Mouse (Mus musculus) brain, embryonic 14.5 days (tissue): ENCODE data around the gene Eif2ak4. TPM values are rescaled to one million over a fixed set of nuclear protein-coding genes. Genes with fewer than 3 reads are reported as not detected.

ENCODE experiments used
- DNase-seq: peaks from one replicate; pipeline ENCODE4 v3.0.0-alpha.2; 2011; ENCODE audit warnings: low read depth
- CTCF ChIP-seq: fragments of 200-500 bp; IDR thresholded peaks from 2 replicates; pipeline ENCODE4 v1.5.1; 2012; ENCODE audit warnings: inconsistent platforms, mild to moderate bottlenecking, moderate library complexity, borderline replicate concordance; ENCODE audit not compliant: insufficient read depth, insufficient read length; ENCODE audit errors: extremely low read depth
- POLR2A ChIP-seq: fragments of 200-500 bp; IDR thresholded peaks from 2 replicates; pipeline ENCODE4 v1.6.1; 2012; ENCODE audit warnings: mild to moderate bottlenecking, inconsistent platforms, borderline replicate concordance; ENCODE audit not compliant: poor library complexity, insufficient read depth, insufficient read length, severe bottlenecking; ENCODE audit errors: extremely low read depth
- polyA plus RNA-seq: library from polyadenylated mRNA; depleted of rRNA; stranded (reverse); fragments of >200 nt; gene quantifications from 2 replicates; pipeline ENCODE4 v1.2.3, GENCODE M21; 2012

Eif2ak4 gene
- polyA plus RNA-seq, 1 experiment, result 19.1 TPM

- TF ChIP-seq CTCF, result peak; percentile 45; the same call in 1 of the 2 replicates
- TF ChIP-seq POLR2A, result peak; percentile 53; the same call in 1 of the 2 replicates
- peak; percentile 92 for DNase-seq
These were observed 14.7 kb upstream of the Eif2ak4 start for GRCm38 (mm10) chr2:118373572-118374279.

- DNase-seq, result no peak
- TF ChIP-seq POLR2A, result no peak
- TF ChIP-seq CTCF, result no peak
These were observed 12.9 kb upstream of the Eif2ak4 start for GRCm38 (mm10) chr2:118375522-118375921.

DNA sequence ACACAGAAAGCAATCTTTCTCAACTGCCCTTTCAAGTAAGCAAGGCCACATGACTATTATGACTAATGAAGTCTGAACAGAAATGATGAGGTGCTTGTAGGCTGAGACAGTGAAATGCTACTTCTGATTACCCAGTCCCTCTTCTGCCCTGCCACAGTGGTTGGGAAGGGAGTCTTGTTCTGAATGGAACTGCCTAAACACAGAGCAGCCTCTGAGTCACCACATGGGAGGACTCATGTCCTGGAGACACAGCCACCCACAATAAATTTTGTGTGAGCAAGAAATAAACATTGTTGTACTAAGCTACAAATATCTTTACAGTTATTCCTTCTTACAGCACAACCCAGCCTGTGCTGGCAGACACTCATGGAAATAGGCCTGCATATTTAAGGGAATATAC, 12.5 kb upstream of the Eif2ak4 start:
- DNase-seq, result no peak
- TF ChIP-seq POLR2A (no peak), CTCF (no peak)

DNA sequence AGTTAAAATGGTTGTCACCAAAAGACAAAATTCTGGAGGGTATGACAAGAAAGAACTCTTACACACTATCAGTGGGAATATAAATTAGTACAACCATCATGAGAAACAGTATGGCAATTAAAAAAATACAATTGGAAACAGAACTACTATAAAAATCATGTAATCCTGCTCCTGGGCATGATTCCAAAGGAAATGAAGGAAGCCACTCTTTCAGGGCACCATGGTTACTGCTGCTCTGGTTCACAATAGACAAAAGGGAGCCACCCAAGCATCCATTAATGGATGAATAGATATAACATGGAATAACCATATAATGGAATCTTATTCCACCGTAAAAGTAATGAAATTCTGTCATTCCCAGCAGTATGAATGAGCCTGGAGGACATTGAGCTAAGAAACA, 8.7 kb upstream of the Eif2ak4 start:
- peak; percentile 68 for DNase-seq
- TF ChIP-seq CTCF (no peak), POLR2A (no peak)

DNA sequence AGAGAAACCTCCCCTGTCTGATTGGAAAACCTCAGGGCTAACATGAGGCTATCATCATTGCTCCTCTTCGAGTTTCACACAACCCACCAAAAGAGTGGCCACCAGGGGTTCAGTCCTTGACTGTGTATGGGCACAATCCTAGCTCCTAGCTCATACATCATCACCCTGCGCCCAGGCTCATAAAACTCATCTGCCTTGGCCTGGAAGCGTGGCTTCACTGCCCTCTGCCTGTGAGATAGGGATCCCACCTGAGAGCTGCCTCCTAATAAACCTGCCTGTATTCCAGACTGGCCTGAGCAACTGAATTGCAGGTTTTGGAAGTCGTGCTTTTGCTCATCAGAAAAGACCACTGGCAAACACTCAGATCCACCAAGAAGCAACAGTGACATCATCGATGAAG, 5.0 kb upstream of the Eif2ak4 start:
- no peak for TF ChIP-seq CTCF
- TF ChIP-seq POLR2A, result no peak
- DNase-seq, result no peak

DNA sequence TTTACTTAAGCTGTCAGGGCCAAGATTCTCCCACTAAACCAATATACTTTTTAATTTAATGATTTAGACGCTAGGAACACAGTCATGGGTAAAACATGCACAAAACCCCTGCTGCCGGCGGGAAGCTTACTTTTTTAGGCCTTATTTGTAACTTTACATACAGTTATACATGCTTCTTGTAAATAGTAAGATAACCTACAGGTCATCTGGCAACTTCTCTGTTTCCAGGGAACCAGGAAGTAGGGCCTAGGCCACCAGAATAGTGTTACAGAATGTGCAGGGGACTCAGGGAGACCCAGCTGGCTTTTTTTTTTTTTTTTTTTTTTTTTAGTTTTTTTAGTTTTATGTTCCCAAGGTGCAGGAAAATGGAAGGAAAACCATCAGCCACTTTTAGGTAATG, 1.2 kb downstream of the Eif2ak4 start:
- DNase-seq, result no peak
- TF ChIP-seq CTCF (no peak), POLR2A (no peak)

DNA sequence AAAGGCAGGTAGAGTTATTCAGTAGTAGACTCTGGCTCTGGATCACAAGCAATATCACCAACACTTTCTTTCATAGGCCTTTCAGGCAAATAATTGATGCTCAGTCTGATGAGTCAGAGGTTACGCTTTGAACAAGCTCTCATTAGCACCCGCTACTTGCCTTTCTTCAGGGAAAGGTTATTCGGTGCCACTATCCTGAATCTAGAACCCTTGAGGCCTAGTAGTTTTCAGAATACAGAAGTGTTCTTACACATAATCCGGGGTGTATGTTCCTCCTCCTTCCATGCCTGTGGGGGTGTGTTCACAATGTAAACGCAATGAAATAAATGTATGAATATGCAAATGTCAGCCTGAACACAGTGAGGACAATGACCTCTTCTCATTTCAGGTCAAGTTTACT, 1.7 kb downstream of the Eif2ak4 start:
- DNase-seq, result no peak
- TF ChIP-seq CTCF, result no peak
- no peak for TF ChIP-seq POLR2A

DNA sequence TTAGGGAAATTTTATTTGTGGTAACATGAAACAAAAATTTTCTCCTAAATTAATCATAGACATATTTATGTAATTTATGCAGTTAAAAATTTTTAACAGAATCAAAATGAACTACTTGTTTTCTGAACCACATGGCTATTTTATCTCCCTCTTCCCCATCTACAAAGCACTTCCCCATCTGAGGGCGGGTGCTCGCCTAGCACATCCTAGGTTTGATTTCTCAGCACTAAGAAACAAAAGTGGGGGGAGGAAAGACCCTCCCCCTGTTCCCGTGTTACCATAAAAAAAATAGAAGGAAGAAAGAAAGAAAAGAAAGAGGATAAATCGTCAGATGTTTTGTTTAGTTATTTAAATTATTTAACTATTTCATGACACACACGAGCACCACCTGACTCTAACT, 2.8 kb downstream of the Eif2ak4 start:
- TF ChIP-seq POLR2A (no peak), CTCF (no peak)
- DNase-seq, result no peak

GRCm38 (mm10) chr2:118399751-118400150, 11.3 kb downstream of the Eif2ak4 start:
- no peak for TF ChIP-seq CTCF
- no peak for TF ChIP-seq POLR2A
- no peak for DNase-seq

- peak; percentile 31 for DNase-seq
- TF ChIP-seq POLR2A (no peak), CTCF (no peak)
These were observed 13.7 kb downstream of the Eif2ak4 start for GRCm38 (mm10) chr2:118401834-118402727.

GRCm38 (mm10) chr2:118404336-118404735, 15.9 kb downstream of the Eif2ak4 start:
- peak; percentile 26 for DNase-seq
- TF ChIP-seq CTCF (no peak), POLR2A (no peak)

GRCm38 (mm10) chr2:118405568-118405967, 17.1 kb downstream of the Eif2ak4 start:
- DNase-seq, result no peak
- TF ChIP-seq POLR2A (no peak), CTCF (no peak)

GRCm38 (mm10) chr2:118406811-118407210, 18.4 kb downstream of the Eif2ak4 start:
- TF ChIP-seq POLR2A, result no peak
- TF ChIP-seq CTCF, result no peak
- DNase-seq, result no peak

DNA sequence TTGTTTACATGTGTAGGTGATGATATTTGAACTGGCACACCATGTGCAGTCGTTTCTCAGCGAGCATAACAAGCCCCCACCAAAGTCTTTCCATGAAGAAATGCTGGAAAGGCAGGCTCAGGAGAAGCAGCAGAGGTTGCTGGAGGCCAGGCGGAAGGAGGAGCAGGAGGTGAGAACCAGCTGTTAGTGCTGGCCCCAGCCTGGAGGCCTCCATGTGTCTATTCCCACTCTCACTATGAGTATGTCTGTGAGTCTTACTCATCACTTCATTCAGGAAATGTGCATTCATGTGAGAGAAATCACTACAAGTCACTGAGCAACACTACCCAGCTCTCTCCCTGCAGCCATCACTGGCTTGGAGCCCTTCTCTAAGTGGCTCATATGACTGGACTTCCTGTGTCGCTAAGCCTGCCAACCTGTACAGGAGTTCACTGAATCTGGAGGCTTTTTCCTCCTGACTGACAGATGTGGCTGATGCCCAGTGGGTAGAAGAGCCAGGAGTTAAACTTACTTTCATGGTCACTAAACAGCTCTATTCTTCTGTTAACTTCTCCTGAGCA, 20.0 kb downstream of the Eif2ak4 start:
- no peak for TF ChIP-seq CTCF
- no peak for TF ChIP-seq POLR2A

GRCm38 (mm10) chr2:118412821-118413220, 24.4 kb downstream of the Eif2ak4 start:
- no peak for TF ChIP-seq CTCF
- TF ChIP-seq POLR2A, result no peak
- DNase-seq, result no peak

More for the DNA sequence above, 20.0 kb downstream of the Eif2ak4 start:
- no peak for DNase-seq
